Mouse (Mus musculus): Measurements from ENCODE around the gene Pdcd7.

Pdcd7 gene

GRCm38 (mm10) chr9:65398279-65398678, 52.4 kb downstream of the Pdcd7 start, which contains the start of gene Rasl12:
TSS of gene Rasl12 (plus strand) at chr9:65398506.
- DNase-seq (ENCODE audit: low spot score in 2 of 2) = peak in 1 of 2 experiments; percentile 69

- no peak for DNase-seq (ENCODE audit: low spot score in 2 of 2)
Observed at GRCm38 (mm10) chr9:65399934-65400333, 54.0 kb downstream of the Pdcd7 start.

DNA sequence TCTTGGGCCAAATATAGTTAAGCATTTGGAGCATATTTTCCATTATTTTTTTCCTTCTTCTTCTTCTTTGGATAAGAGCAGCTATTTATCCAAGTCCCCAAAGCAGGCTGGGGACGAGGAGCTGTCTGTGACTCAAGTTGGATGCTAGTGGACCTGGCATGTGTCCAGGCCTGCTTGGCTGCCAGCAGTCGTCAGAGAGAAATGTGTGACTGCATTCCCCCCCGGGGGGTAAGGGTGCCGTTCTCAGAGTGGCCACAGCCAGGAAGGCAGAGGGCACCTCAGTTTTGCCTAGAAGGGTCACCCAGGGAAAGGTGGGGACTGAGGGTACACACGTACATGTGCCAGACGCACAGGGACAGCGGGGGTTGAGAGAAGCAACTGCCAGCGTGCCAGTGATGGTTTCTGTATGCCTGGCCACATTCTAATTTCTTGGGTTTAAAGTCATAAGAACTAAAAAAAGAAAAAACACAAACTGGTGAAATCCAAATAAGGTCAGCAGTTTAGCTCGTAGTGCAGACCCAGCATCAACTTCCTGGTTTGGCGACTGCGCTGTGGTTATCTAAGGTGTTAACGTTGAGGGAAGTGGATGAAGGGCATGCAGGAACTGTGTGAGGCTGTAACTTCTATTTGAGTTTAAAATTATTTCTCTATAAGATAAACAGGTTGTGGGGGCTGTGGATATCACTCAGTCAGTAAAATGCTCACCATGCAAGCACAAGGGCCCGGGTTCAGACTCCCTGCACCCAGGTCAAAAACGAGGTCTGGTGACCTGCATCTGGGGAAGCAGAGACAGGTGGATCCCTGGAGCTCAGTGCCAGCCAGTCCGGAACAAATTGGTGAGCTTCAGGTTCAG, 58.7 kb downstream of the Pdcd7 start:
- peak; percentile 54 to 75 for DNase-seq (ENCODE audit: low spot score in 2 of 2)

DNA sequence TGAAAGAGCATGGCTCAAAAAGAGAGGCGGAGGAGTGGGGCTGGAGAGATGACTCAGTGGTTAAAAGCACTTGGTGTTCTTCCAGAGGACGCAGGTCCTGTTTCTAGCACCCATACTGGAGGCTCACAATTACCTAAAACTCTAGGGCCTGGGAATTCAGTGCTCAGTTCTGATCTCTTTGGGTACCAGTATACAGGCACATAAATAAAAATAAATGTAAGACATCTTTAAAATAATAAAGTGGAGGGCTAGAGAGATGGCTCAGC, 59.2 kb downstream of the Pdcd7 start:
- no peak for DNase-seq (ENCODE audit: low spot score in 2 of 2)

GRCm38 (mm10) chr9:65407327-65407726, 61.4 kb downstream of the Pdcd7 start:
- DNase-seq (ENCODE audit: low spot score in 2 of 2) = no peak

DNA sequence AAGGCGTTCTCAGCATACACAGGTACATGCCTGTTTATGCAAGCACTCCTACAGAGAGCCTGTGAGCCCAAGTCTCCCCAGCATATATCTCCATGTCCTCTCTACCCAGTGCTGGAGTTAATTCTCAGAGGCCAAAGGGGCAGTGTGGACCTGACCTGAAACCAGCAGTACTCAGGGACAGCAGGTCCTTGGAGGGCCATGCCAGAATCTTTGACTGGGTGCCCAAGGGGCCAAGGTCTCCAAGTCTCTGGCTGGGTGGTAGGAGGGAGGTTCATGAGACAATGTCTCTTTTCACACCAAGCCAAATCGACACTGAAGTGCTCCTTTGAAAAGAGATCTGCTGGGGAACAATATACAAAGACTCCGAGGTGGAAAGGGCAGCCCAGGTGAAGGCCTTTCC, 62.0 kb downstream of the Pdcd7 start:
- DNase-seq (ENCODE audit: low spot score in 2 of 2) = no peak

- DNase-seq (ENCODE audit: low spot score in 2 of 2) = no peak
Observed at GRCm38 (mm10) chr9:65408871-65409295, 63.0 kb downstream of the Pdcd7 start.
